Mouse (Mus musculus) forebrain, embryonic 11.5 days (tissue): Measurements from ENCODE around the gene Bcl2l11. TPM values are rescaled to one million over a fixed set of nuclear protein-coding genes. Genes with fewer than 3 reads are reported as not detected.

Source experiments
- ATAC-seq: fragments of 200-750 bp; cut with Nextera tagmentation; replicated peaks from 2 replicates; pipeline ENCODE4 v1.8.0; 2017; ENCODE audit warnings: moderate TSS enrichment; ENCODE audit not compliant: low FRiP score
- DNase-seq: peaks from one replicate; pipeline ENCODE4 v3.0.0-alpha.2; 2017; ENCODE audit warnings: low spot score
- H3K27ac ChIP-seq: fragments of 300-500 bp; sonication (generic); 2 replicates; pipeline ENCODE4 v1.5.1; 2014; ENCODE audit warnings: low read depth, low read length
- H3K27me3 ChIP-seq: fragments of 300-500 bp; sonication (generic); 2 replicates; pipeline ENCODE4 v1.6.1; 2014; ENCODE audit warnings: mild to moderate bottlenecking, low read length, mixed read lengths; ENCODE audit not compliant: control insufficient read depth, insufficient read depth
- H3K36me3 ChIP-seq: fragments of 300-500 bp; sonication (generic); 2 replicates; pipeline ENCODE4 v1.6.1; 2014; ENCODE audit warnings: mild to moderate bottlenecking, low read length, moderate library complexity, mixed read lengths; ENCODE audit not compliant: control insufficient read depth, insufficient read depth
- H3K4me1 ChIP-seq: fragments of 300-500 bp; sonication (generic); replicated peaks from 2 replicates; pipeline ENCODE4 v1.6.1; 2014; ENCODE audit warnings: low read length, mixed read lengths; ENCODE audit not compliant: control insufficient read depth, insufficient read depth
- H3K4me2 ChIP-seq: fragments of 300-500 bp; sonication (generic); 2 replicates; pipeline ENCODE4 v1.6.1; 2014; ENCODE audit warnings: low read depth, mild to moderate bottlenecking, low read length, moderate library complexity, mixed read lengths; ENCODE audit not compliant: severe bottlenecking
- H3K4me3 ChIP-seq: fragments of 300-500 bp; sonication (generic); 2 replicates; pipeline ENCODE4 v1.5.1; 2014; ENCODE audit warnings: low read depth, low read length
- H3K9ac ChIP-seq: fragments of 300-500 bp; sonication (generic); 2 replicates; pipeline ENCODE4 v1.6.1; 2014; ENCODE audit warnings: low read length
- H3K9me3 ChIP-seq: fragments of 300-500 bp; sonication (generic); 2 replicates; pipeline ENCODE4 v1.6.1; 2016; ENCODE audit warnings: low read length, mixed read lengths; ENCODE audit not compliant: control insufficient read depth
- WGBS: fragments of 180-500 bp; shearing (Covaris S2); extraction: QIAGEN DNeasy Blood & Tissue Kit; methylation state at CpG from one replicate; pipeline ENCODE4 v1.1.7; 2014; 5-methylcytosine and 5-hydroxymethylcytosine counted together
- polyA plus RNA-seq: library from polyadenylated mRNA; unstranded; fragments of >200 nt; fragmentation: Nextera tagmentation; extraction: Ambion mirVana; gene quantifications from 2 replicates; pipeline ENCODE4 v1.2.1, GENCODE M21; 2014

The Bcl2l11 gene
- polyA plus RNA-seq, 1 experiment from 2014 or later: 17.7 TPM

- no peak overlapping the region for H3K27ac ChIP-seq
- H3K4me2 ChIP-seq: no peak overlapping the region
- no peak for ATAC-seq
- no peak overlapping the region for H3K9ac ChIP-seq
- no peak for DNase-seq
- no peak overlapping the region for H3K4me3 ChIP-seq
- no peaks in the 10 kb centered on the region for H3K4me1 ChIP-seq
- WGBS: 78% methylated on average over 5 of the region's 5 CpGs
- H3K27me3 ChIP-seq: no peaks in the 10 kb centered on the region
- H3K9me3 ChIP-seq: no peaks in the 10 kb centered on the region
- no peaks in the 10 kb centered on the region for H3K36me3 ChIP-seq
Observed at GRCm38 (mm10) chr2:128169486-128169885, 43.6 kb downstream of the Bcl2l11 start.

- no peaks in the 10 kb centered on the region for H3K27me3 ChIP-seq
- no peaks in the 10 kb centered on the region for H3K9me3 ChIP-seq
- H3K4me1 ChIP-seq: no peaks in the 10 kb centered on the region
- DNase-seq (no peak), ATAC-seq (no peak)
- no peak overlapping the region for H3K9ac ChIP-seq
- WGBS: 93% methylated on average over 11 of the region's 11 CpGs
- H3K4me3 ChIP-seq: no peak overlapping the region
- H3K4me2 ChIP-seq: no peak overlapping the region
- H3K36me3 ChIP-seq: no peaks in the 10 kb centered on the region
- no peak overlapping the region for H3K27ac ChIP-seq
Observed at GRCm38 (mm10) chr2:128169972-128170371, 44.1 kb downstream of the Bcl2l11 start.

GRCm38 (mm10) chr2:128170614-128171013 lies 44.8 kb downstream of the Bcl2l11 start:
- Histone ChIP-seq H3K27me3 (no peaks in the 10 kb centered on the region), H3K36me3 (no peaks in the 10 kb centered on the region), H3K27ac (no peak overlapping the region), H3K4me2 (no peak overlapping the region), H3K9me3 (no peaks in the 10 kb centered on the region), H3K4me1 (no peaks in the 10 kb centered on the region), H3K9ac (no peak overlapping the region), H3K4me3 (no peak overlapping the region)
- WGBS: 93% methylated on average over 3 of the region's 3 CpGs
- ATAC-seq: no peak
- DNase-seq: no peak

GRCm38 (mm10) chr2:128172266-128172665 lies 46.4 kb downstream of the Bcl2l11 start:
- Histone ChIP-seq H3K4me2 (no peak overlapping the region), H3K4me1 (no peaks in the 10 kb centered on the region), H3K9ac (no peak overlapping the region), H3K27me3 (no peaks in the 10 kb centered on the region), H3K27ac (no peak overlapping the region), H3K36me3 (no peaks in the 10 kb centered on the region), H3K9me3 (no peaks in the 10 kb centered on the region), H3K4me3 (no peak overlapping the region)
- no peak for ATAC-seq
- no peak for DNase-seq
- WGBS: 88% methylated on average over 5 of the region's 5 CpGs

GRCm38 (mm10) chr2:128174176-128174575 lies 48.3 kb downstream of the Bcl2l11 start:
- Histone ChIP-seq H3K9me3 (no peaks in the 10 kb centered on the region), H3K4me3 (no peak overlapping the region), H3K4me1 (0 out of 2 replicates have a peak, but pooled peaks cover 2% of the 10 kb centered on the region), H3K4me2 (no peak overlapping the region), H3K36me3 (no peaks in the 10 kb centered on the region), H3K27ac (no peak overlapping the region), H3K27me3 (no peaks in the 10 kb centered on the region), H3K9ac (no peak overlapping the region)
- WGBS: 75% methylated on average over 5 of the region's 5 CpGs
- no peak for DNase-seq
- ATAC-seq: no peak

- no peaks in the 10 kb centered on the region for H3K9me3 ChIP-seq
- WGBS: 77% methylated on average over 9 of the region's 9 CpGs
- no peak overlapping the region for H3K4me2 ChIP-seq
- no peaks in the 10 kb centered on the region for H3K36me3 ChIP-seq
- DNase-seq (no peak), ATAC-seq (no peak)
- no peak overlapping the region for H3K9ac ChIP-seq
- H3K27ac ChIP-seq: no peak overlapping the region
- peaks cover 5% of the 10 kb centered on the region; the same call in 1 of the 2 replicates for H3K4me1 ChIP-seq
- no peak overlapping the region for H3K4me3 ChIP-seq
- H3K27me3 ChIP-seq: no peaks in the 10 kb centered on the region
Observed at GRCm38 (mm10) chr2:128174604-128175342, 48.9 kb downstream of the Bcl2l11 start.

- WGBS: 92% methylated on average over 6 of the region's 6 CpGs
- no peak for ATAC-seq
- Histone ChIP-seq H3K36me3 (no peaks in the 10 kb centered on the region), H3K4me3 (no peak overlapping the region), H3K27ac (no peak overlapping the region), H3K9me3 (no peaks in the 10 kb centered on the region), H3K9ac (no peak overlapping the region), H3K27me3 (no peaks in the 10 kb centered on the region), H3K4me2 (no peak overlapping the region), H3K4me1 (peaks cover 11% of the 10 kb centered on the region; the same call in 1 of the 2 replicates)
- no peak for DNase-seq
Observed at GRCm38 (mm10) chr2:128175625-128176024, 49.8 kb downstream of the Bcl2l11 start.

GRCm38 (mm10) chr2:128176391-128177044 lies 50.7 kb downstream of the Bcl2l11 start:
- no peak overlapping the region for H3K27ac ChIP-seq
- DNase-seq (no peak), ATAC-seq (no peak)
- no peaks in the 10 kb centered on the region for H3K9me3 ChIP-seq
- no peaks in the 10 kb centered on the region for H3K36me3 ChIP-seq
- WGBS: 65% methylated on average over 12 of the region's 12 CpGs
- H3K4me1 ChIP-seq: peaks cover 11% of the 10 kb centered on the region; the same call in 1 of the 2 replicates
- H3K9ac ChIP-seq: no peak overlapping the region
- H3K27me3 ChIP-seq: no peaks in the 10 kb centered on the region
- no peak overlapping the region for H3K4me2 ChIP-seq
- H3K4me3 ChIP-seq: no peak overlapping the region
